Mouse (Mus musculus): ENCODE data around the gene Ash1l.

Gene Ash1l

DNA sequence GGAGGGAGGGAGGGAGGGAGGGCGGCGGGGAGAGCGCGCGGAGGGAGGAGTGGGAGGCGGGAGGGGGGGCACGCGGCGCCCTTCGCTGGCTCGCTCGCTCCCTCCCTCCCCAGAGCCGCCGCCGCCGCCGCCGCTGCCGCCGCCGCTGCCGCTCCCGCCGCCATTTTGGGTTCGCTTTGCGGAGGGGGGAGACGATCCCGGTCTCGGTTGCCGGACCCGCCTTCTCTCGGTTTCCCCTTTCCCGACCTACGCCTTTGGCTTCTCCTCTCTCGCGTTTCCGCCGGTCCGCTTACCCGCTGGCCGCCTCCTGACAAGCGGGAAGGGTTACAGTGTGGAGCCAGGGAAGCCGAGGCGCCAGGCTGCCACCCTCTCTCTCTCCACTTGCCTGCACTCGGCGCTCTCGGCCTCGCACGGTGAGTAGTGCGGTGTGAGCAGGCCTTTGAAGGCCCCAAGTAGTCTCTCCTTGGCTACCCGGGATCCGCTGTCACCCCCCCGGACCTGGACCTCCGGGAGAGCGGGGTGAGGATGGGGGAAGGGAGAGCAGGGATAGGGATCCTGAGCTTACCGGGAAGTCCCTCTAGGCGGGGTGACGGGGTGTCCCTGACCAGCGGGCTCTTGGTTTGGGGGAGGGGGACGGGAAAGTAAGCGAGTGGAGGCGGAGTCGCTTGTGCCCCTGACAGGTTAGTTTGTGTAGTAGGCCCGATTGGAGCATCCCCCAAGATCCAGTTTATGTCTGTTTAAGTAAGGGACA, at the start of gene Ash1l, which contains the start of gene Dap3:
TSS of gene Ash1l (plus strand) at position 47 of the 751 bp plus-strand sequence.
TSS of gene Dap3 (minus strand) at position 606 of the 751 bp plus-strand sequence.
- peak; percentile 51 for DNase-seq (ENCODE audit: low read depth, low spot score)

DNA sequence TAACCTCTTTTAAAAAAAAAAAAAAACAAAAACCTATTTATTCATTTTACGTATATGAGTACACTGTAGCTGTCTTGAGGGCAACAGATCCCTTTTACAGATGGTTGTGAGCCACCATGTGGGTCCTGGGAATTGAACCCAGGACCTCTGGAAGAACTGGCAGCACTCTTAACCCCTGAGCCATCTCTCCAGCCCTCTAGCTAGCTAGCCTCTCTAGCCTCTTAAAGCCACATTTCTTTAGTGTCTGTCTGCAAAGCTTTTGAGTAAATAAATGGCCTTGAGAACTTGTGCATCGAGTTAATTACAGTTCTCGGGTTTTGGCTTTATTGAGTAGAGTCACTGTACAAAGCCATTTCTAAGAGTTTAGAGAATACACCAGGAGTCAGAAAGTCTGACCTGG, 45.6 kb upstream of the Ash1l start:
- no peak for DNase-seq (ENCODE audit: low read depth, low spot score)

DNA sequence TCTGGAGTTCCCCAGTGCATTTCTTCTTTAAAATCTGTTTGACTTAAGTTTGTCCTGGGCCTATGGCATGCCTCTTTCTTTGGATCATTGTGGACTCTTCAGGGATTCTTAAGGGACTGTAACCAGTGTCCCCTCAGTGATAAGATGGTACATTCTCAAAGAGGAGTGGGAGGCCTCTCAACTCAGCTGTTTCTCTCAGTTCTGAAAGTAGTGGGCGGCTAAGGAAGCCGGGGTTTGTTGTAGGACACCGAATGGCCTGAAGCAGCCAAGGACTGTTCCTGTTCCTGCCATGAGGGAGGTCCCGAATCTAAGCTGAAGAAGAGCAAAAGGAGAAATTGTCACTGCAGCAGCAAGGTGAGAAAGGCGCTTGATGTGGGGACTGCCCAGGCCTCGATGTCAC, 45.2 kb upstream of the Ash1l start:
- DNase-seq (ENCODE audit: low read depth, low spot score): no peak

DNA sequence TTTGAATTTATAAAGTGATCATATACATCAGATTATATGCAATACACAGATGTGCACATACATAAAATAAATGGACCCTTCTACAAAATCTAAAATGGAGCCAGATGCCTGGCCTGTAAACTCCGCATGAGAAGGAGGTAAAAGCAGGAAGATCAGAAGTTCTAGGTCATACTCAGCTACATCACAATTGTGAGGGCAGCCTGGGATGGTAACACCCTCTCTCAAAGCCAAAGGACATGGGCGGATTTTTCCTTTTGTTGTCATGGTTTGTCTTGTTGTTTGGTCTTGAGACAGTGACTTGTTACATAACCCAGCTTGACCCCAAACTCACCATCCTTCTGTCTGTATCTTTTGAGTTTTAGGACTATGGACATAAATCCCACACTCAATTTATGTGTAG, 44.7 kb upstream of the Ash1l start:
- DNase-seq (ENCODE audit: low read depth, low spot score): no peak

DNA sequence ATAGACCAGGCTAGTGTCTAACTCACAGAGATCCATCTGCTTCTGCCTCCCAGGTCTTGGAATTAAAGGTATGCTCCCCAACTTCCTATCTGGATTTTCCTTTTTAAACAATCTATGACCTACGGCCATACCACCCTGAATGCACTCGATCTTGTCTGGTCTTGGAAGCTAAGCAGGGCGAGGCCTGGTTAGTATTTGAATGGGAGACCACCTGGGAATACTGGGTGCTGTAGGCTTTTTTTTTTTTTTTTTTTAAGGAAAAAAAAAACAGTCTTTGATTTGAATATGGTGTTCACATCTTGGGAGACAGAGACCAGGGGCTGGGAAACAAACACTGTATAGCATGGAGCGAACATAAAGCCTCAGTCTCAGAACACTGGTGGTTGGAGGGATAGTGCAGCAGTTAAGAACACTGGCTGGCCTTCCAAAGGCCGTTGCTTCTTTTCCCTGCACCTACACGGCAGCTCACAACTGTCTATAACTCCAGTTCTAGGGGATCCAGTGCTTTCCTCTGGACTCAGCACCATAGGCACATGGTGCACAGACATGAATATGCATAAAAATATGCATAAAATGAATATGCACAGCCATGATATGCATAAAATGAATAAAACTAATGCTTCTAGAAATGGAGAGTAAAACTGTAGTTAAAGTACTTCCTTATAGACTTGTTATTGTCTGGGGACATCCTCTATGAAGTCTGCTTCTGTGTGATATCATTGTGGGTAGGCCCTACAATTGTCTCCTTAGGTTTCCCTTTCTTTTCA, 43.8 kb upstream of the Ash1l start:
- DNase-seq (ENCODE audit: low read depth, low spot score): no peak

DNA sequence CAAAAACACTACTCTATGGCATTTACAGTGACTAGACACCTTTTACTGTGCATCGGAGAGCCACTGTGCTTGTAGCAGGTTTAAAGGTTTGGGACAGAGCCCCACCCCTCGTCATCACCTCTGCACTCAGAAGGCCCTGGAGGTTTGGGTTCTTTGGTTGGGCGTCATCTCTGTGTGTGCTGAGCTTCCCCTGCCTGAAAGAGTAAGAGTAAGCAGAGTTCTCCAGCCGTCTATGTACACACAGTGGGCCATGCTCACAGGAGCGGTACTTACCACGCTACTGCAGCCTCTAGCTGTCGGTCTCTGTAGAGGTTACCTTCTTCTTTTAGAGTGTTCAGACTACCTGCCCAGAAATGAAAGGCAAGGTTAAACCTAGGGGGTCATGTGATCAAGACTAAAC, 37.8 kb upstream of the Ash1l start:
- no peak for DNase-seq (ENCODE audit: low read depth, low spot score)

DNA sequence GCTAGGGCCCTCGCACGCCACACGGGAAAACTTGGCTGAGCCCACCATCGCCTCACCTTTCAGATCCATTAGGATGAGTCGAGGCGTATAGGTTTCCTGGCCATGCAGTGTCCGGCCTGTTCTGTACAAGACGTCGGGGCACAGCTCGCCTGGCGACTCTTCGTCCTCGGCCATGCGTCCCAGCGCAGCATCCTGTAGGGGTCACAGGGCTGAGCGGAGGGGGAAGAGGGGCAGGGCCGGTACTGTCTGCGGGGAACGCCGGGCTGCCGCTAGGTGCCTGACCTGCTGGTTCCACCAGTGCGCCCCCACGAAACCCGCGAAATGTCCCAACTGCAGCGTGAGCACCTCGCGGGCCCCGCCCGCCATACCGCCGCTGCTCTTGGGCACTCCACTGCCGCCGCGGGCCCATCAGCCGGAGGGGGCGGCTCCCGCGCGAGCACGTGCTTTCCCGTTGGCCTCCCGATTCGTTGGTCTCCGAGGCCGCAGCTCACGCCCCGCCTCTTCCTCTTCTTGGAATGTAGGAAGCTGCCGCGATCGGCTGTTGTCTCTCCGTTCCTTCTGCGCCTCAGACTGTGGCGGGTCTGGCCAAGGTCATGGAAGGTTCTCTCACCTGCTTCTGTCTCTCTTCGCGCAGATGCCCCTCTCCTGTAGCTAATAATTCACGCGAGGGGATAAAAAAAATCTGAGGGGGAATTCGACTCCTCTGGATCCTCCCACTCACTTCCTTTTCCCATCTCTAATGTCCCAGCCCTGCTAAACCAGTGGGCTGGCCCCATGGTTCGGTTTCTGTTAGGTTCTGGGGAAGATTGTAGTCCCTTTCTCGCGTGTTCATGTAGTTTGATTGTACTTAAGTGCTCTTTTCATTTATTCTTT, 36.7 kb upstream of the Ash1l start, which contains the start of gene Msto1:
TSS of gene Msto1 (minus strand) at position 489 of the 873 bp plus-strand sequence.
- peak; percentile 62 for DNase-seq (ENCODE audit: low read depth, low spot score)

DNA sequence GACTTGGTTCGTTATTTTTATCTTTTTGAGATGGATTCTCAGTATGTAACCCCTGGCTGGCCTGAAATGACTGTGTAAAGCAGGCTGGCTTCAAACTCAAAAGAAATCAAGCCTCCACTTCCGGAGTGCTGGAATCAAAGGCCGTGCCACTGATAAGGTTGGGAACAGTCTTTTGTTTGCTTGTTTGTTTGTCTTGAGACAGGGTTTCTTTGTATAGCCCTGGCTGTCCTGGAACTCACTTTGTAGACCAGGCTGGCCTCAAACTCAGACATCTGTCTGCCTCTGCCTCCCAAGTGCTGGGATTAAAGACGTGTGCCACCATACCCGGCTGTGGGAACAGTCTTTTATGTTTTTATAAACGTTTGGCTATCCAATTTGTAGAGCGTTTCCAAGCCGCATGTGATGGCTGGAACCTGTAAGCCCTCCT, 36.0 kb upstream of the Ash1l start:
- no peak for DNase-seq (ENCODE audit: low read depth, low spot score)

DNA sequence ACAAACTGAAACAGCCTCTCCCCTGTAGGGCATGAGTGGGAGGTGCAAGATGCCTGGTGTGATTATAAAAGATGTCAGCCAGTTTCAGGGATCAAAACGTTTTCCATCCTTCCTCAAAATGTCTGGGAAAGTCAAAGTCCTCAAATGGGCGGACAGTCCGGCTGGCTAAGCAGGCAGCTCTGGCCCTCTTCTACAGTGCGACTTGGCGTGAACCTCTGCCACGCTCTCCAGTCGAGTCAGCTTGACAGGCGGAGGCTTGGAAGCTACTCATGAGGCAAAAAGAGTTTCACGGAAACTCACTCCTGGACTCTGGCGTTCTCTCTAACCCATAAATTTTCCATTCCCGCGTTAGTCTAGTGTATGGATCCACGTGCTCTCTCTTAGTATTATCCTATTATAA, 31.4 kb upstream of the Ash1l start:
- DNase-seq (ENCODE audit: low read depth, low spot score): no peak

DNA sequence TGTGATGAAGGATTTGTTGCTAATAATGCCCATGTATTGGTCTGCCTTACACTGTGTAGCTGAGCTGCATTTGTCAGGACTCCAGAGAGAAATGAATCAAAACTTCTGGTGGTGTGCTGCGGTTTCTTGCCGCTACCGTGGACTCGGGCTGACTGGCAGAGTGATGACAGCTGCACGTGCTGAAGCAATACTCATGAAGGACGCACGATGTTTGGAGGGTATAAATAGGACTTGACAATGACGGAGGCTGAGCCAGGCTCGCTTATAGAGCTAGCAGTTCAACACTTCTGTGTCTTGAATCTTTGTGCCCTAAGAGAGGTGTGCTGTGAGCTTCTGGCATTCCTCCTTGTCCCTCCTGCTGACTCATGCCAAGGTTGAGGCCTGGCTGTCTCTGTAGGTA, 29.0 kb upstream of the Ash1l start:
- DNase-seq (ENCODE audit: low read depth, low spot score): no peak

DNA sequence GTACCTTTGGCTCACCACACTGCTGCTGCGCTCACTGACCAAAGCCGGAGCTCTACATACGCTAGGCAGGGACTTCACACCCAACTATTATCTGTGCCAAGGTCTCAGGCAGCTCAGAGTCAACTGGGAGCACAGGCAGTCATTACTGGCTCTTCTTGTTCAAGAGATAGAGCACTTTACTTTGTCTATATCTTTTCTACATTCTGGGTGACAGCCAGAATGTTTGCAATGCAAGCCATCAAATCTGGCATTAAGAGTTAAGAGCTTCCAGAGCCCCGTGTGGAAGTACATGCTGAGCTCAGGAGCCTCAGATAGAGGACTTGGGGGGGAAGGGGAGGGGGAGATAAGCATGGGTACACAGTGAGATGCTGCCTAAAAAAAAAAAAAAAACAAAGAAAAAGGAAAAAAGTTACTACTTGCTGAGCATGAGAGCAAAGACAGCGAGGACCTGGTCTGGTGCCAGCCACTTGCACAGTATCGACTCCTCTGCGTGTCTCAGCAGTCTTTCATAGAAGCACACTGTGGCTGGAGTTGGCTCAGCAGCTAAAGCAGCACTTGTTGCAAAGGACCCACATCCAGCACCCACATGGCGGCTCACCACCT, 26.3 kb upstream of the Ash1l start:
- no peak for DNase-seq (ENCODE audit: low read depth, low spot score)

DNA sequence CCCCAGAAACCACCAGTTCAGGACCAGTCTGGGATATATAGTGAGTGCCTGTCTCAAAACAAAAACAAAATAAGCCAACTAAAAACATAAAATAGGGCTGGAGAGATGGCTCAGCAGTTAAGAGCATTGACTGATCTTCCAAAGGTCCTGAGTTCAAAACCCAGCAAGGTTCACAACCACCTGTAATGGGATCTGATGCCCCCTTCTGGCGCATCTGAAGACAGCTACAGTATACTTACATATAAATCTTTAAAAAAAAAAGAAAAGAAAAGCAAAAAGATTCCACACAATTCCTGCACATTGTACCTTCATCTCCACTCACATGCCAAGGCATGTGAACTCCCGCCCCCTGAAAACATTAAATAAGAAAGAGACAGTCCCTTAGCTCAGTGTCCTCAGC, 24.8 kb upstream of the Ash1l start:
- DNase-seq (ENCODE audit: low read depth, low spot score): no peak

DNA sequence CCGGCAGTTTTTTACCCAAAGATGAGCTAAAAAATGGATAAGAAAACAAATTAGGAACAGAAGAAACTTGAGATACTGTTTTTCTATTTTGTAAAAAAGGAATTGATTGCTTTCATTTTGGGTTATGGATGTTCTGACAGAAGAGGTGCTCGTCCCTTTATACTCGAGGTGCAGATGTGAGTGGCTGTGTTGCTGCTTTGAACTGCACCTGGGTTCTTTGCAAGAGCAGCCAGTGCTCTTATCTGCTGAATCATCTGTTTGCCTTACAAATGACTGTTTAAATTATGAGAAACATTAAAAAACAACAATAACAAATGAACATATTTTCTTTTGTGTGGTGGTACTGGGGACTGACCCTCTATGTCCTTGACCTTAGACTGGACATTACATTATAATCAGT, 20.9 kb upstream of the Ash1l start:
- no peak for DNase-seq (ENCODE audit: low read depth, low spot score)

DNA sequence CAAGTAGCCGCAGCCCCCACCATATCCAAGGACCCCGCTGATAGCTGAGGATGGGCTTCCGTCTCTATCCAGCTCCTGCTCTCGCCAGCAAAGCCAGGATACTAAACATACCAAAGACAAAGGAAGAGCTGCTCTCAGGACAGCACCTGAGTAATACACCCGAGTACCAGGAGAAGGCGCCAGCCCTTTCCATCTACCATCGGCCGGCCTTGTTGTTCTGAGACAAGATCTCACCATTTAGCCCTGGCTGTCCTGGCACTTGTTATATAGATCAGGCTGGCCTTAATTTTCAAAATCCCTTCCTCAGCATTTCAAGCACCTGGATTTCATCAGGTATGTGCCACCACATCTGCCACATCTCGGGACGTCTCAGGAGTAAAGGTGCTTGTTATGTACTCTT, 11.4 kb upstream of the Ash1l start:
- DNase-seq (ENCODE audit: low read depth, low spot score): no peak

DNA sequence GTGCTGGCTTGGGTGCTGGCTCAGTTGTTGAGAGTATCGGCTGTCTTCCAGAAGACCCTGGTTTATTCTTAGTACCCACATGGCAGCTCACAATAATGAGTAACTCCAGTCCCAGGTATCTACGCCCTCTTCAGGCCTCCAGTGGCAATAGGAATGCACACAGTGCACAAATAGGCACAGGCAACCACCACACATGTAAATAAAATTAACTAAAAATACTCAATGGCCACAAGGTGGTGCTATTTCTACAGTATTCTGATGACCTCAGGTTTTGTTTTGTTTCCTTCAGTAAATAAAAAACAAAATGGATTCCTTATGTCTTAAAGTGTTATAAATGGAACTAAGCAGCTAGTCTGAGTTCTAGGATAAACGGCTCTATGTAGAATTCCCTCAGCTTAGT, 10.7 kb upstream of the Ash1l start:
- peak; percentile 33 for DNase-seq (ENCODE audit: low read depth, low spot score)

DNA sequence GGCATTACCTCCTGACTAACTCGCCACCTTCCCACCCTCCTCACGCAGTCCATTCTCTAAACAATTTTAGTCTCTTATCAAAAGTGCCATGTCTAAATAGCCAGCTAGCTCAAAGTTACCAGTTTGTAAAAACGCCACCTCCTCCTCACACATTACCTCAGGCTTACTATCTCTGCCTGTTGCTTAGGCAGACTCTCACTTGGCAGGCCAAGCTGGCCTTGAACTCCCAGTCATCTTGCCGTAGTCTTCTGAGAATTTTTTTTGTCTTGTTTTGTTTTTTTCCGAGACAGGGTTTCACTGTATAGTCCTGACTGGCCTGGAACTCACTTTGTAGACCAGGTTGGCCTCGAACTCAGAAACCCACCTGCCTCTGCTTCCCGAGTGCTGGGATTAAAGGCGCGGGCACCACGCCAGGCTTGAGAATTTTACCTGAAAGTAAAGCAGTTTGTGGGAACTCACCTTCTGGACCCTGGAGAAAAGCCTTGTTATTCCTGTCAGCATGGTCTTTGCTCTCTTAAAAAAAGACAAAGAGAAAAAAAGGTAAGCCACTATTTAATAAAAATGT, 8.0 kb upstream of the Ash1l start:
- no peak for DNase-seq (ENCODE audit: low read depth, low spot score)

DNA sequence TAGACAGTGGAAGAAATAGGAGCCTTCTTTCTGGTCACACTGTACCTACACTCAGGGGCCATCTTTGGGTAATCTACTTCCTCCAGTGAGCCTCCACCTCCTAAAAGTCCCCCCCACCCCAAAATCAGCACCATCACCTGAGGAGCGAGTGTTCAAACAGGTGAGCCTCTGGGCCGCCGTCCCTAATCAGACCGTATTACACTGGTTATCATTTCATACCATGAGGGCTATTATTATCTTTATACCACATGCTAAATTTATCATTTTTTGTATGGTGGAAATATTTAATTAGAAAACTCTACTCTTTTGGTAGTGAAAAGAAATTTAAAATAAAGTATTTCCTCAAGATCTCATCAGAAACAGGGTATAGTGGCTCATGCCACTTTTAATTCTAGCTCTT, 6.3 kb upstream of the Ash1l start:
- DNase-seq (ENCODE audit: low read depth, low spot score): no peak

DNA sequence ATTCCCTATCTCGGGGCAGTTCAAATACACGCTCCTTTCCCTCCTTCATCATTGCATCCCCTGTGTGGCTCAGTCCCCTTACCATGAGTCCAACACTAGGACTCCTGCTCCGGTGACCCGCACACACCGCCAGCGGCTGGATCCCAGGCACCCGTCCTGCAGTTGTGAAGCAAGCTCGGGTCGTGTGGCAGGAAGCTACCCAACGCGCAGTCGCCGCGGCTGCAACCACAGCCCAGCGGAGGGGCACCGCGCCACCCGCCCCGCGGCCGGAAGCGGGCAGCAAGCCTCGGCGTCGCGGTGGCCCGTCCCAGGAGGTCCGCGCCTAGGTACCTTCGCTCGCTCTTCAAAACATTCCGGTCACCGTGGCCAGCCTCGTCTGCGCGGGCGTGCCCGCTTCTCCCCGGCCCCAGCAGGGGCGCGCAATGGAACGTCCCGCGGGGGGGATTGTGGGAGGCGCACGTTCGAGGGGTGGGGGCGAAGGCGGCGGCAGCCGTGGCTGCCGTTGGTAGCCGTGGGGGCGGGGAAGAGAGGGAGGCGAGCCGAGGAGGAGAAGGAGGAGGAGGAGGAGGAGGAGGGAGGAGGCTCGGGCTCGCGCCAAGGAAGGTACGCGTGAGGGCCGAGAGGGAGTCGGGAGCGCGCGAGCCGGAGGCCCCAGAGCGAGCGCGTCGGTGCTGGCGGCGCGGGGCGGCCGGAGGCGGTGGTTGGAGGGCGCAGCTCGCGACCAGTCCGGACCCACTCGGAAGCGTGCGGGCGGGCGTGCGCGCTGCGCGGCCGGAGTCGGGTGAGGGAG, 441 bp upstream of the Ash1l start:
- DNase-seq (ENCODE audit: low read depth, low spot score): peak; percentile 80

DNA sequence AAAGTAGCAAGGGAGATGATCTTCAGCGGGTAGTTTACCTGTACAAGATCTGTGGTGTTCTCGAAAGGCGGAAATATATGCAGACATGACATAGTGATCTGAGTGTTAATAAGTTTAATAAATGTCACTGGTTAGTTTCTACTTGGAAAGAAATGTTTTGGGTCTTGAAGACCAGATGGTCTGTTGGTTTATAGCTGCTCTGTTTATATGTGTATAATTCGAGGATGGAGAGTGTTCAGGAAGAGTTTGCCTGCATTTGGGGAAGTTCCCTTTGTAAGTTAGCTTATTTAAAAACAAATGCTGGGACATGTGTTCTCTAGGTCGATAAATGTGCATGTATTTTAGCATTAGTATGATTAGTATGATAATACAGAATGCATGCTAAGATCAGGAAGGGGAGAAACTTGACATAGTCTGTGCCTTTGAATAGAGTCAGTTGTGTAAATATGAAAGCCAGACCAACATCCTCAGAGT, 942 bp downstream of the Ash1l start:
- no peak for DNase-seq (ENCODE audit: low read depth, low spot score)

DNA sequence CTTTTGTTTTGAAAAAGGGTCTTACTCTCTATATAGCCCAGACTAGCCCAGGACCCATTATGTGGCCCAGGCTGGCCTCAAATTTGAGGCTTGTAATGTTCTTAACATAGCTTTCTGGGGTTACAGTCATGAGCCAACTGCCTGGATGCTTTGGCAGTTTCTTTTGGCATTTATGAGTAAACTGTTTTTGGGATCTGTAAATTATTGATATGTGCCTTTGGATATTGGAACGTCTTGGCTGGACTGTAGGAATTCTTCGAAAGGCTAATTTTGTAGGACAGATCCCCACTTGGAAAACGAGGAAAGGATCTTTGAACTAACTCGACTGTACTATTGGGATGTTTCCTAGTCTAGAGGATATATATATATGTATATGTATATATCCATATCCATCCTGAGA, 2.8 kb downstream of the Ash1l start:
- no peak for DNase-seq (ENCODE audit: low read depth, low spot score)

Data from retina, adult 2 months (tissue).